Comparison of ENCODE assay signal across 13 mouse cellular contexts in genomic region chr14:54747942-54748917, GRCm38 (mm10). TPM values are rescaled to one million over a fixed set of nuclear protein-coding genes. Genes with fewer than 3 reads are reported as not detected.
DNase-seq lines count a peak whose midpoint lies in the region; ATAC-seq and TF ChIP-seq lines count a peak whose summit lies in the region.
"Had no signal": no experiment of that assay in that cellular context is flagged by ENCODE, and none has a peak within 500 bp of the region (broad histone marks: within the 10 kb centered on the region; RNA-seq: fewer than 3 reads in every experiment).

No protein-coding gene starts in this region.

- intact Hi-C loops in heart, postnatal 14 days (cut with DNase I) = no loop called here

- no peak overlapping the region for H3K4me3 ChIP-seq in lung, postnatal 0 days (ENCODE audit: low read depth, low read length)
- H3K4me3 ChIP-seq: limb, embryonic 10.5 days had no signal

- peak; percentile 36 to 67 for DNase-seq in adrenal gland, adult (ENCODE audit: inconsistent age in 2 of 2, low spot score in 1 of 2)
- no peak for DNase-seq in adrenal gland, postnatal 4 days (ENCODE audit: low spot score in 2 of 2)
- no peak for DNase-seq in lung, postnatal 0 days (ENCODE audit: low spot score)
- no peak for DNase-seq in lung, postnatal 10 days
- peak; percentile 83 to 85 for DNase-seq in cerebellum, postnatal 10 days
- peak; percentile 41 to 50 for DNase-seq in heart, postnatal 14 days
- DNase-seq in c-Kit-positive CD71-positive TER-119-positive erythroid progenitor cells, embryonic 14.5 days (ENCODE audit: low spot score) = no peak
- no peak for DNase-seq in embryo, embryonic 11 days
- DNase-seq: forebrain, postnatal 0 days had no signal

- no peak for TF ChIP-seq CTCF in lung, postnatal 0 days (IDR thresholded peaks at IDR 0.05)

- no peaks in the 10 kb centered on the region for H3K4me1 ChIP-seq in lung, postnatal 0 days (ENCODE audit: insufficient read depth, low read depth, low read length)

- 64% methylated on average over 16 of the region's 16 CpGs for WGBS in lung, postnatal 0 days

- ATAC-seq in lung, postnatal 0 days = peak; percentile 12; the same call in 1 of the 2 replicates
- ATAC-seq: forebrain, postnatal 0 days; Patski had no signal

- no peak for TF ChIP-seq EP300 in lung, postnatal 0 days (IDR thresholded peaks at IDR 0.05)

- no peaks in the 10 kb centered on the region for H3K36me3 ChIP-seq in lung, postnatal 0 days (ENCODE audit: insufficient read depth, low read length)
- H3K36me3 ChIP-seq: limb, embryonic 10.5 days had no signal

- no peak overlapping the region for H3K4me2 ChIP-seq in lung, postnatal 0 days (replicated peaks; ENCODE audit: low read depth, low read length)

- H3K27ac ChIP-seq in lung, postnatal 0 days (ENCODE audit: low read length) = no peak overlapping the region
- H3K27ac ChIP-seq: limb, embryonic 10.5 days had no signal

- H3K9me3 ChIP-seq in lung, postnatal 0 days (ENCODE audit: low read length) = no peaks in the 10 kb centered on the region
- H3K9me3 ChIP-seq: limb, embryonic 10.5 days had no signal

- no peak overlapping the region for H3K9ac ChIP-seq in lung, postnatal 0 days (replicated peaks; ENCODE audit: low read depth)
- H3K9ac ChIP-seq: forebrain, postnatal 0 days had no signal

- H3K27me3 ChIP-seq in lung, postnatal 0 days (replicated peaks; ENCODE audit: insufficient read depth, low read length) = no peaks in the 10 kb centered on the region
- H3K27me3 ChIP-seq: Patski had no signal

RNA-seq across cellular contexts. Expression of gene Slc7a8, which starts 33.5 kb away (rescaled TPM):
- 10 to 100 TPM; 60.0 to 66.7 TPM for total RNA-seq in adrenal gland, postnatal 4 days (2021)
- polyA plus RNA-seq in lung, postnatal 0 days (2015; fragmentation: Nextera tagmentation; extraction: Ambion mirVana) = 1.2 TPM in 2 replicates
- 1 to 10 TPM; 3.2 to 3.7 TPM for total RNA-seq in heart, postnatal 14 days (2021)

RNA-seq across cellular contexts. Expression of gene Cebpe, which starts 36.3 kb away (rescaled TPM):
- 1 to 10 TPM in 1 of 2 experiments, under 1 TPM in 1; 0.78 to 1.6 TPM for total RNA-seq in adrenal gland, postnatal 4 days (2021)
- 0.58 and 0.69 TPM in 2 replicates for polyA plus RNA-seq in lung, postnatal 0 days (2015; fragmentation: Nextera tagmentation; extraction: Ambion mirVana)
- total RNA-seq in heart, postnatal 14 days (2021) = not detected
- polyA plus RNA-seq: forebrain, postnatal 0 days; limb, embryonic 10.5 days; neural tube, embryonic 11.5 days; Patski had no signal

RNA-seq across cellular contexts. Expression of gene Gm29776, which starts 49.6 kb away (rescaled TPM):
- total RNA-seq in adrenal gland, postnatal 4 days (2021) = under 1 TPM; 0.11 TPM
- 0.20 and 0.25 TPM in 2 replicates for polyA plus RNA-seq in lung, postnatal 0 days (2015; fragmentation: Nextera tagmentation; extraction: Ambion mirVana)
- total RNA-seq in heart, postnatal 14 days (2021) = not detected
- total RNA-seq: megakaryocyte progenitor cell, adult 5-6 weeks had no signal

Comparison
In these comparisons a context has a peak if more than half of its experiments do, and no peak if none do; other contexts are left out.
1. DNase-seq: peak in adrenal gland, adult (2 of 2), cerebellum, postnatal 10 days (2 of 2) and heart, postnatal 14 days (2 of 2); none in adrenal gland, postnatal 4 days (0 of 2), lung, postnatal 0 days (single experiment), lung, postnatal 10 days (single experiment), c-Kit-positive CD71-positive TER-119-positive erythroid progenitor cells, embryonic 14.5 days (single experiment) and embryo, embryonic 11 days (single experiment).
2. RNA of gene Slc7a8, which starts 33.5 kb away (total RNA-seq): 60.0 to 66.7 TPM in adrenal gland, postnatal 4 days; 3.2 to 3.7 TPM in heart, postnatal 14 days; every median in the first group is over 10 times any median in the second.